Mouse (Mus musculus): ENCODE measurements at regions not wholly inside any gene's neighbourhood (a gene's known extent, or its start where the extent isn't known, plus 50 kb on each side); places are given as distances from the start of the nearest gene placed in this dataset.
A peak's percentile ranks its signal among the peaks of the same experiment; 100 is the strongest.

- no peaks in the 10 kb centered on the region for H3K9me3 ChIP-seq
- 88% methylated on average over 3 of the region's 3 CpGs for WGBS
- no peak overlapping the region for H3K4me3 ChIP-seq
- H3K4me1 ChIP-seq = no peaks in the 10 kb centered on the region
- ATAC-seq (ENCODE audit: insufficient number of reproducible peaks, insufficient read depth, low FRiP score, low TSS enrichment, low read depth) = no peak
- H3K27me3 ChIP-seq = no peaks in the 10 kb centered on the region
- no peak overlapping the region for H3K4me2 ChIP-seq
- H3K27ac ChIP-seq = no peak overlapping the region
- no peak overlapping the region for H3K9ac ChIP-seq
- H3K36me3 ChIP-seq = no peaks in the 10 kb centered on the region
These were observed 51.2 kb upstream of the Suclg2 start for GRCm38 (mm10) chr6:95769808-95770207.

- no peak overlapping the region for H3K4me3 ChIP-seq
- H3K27me3 ChIP-seq = no peaks in the 10 kb centered on the region
- WGBS = 43% methylated on average over 6 of the region's 6 CpGs
- ATAC-seq (ENCODE audit: insufficient number of reproducible peaks, insufficient read depth, low FRiP score, low TSS enrichment, low read depth) = no peak
- no peak overlapping the region for H3K4me2 ChIP-seq
- H3K9me3 ChIP-seq = no peaks in the 10 kb centered on the region
- H3K27ac ChIP-seq = no peak overlapping the region
- H3K36me3 ChIP-seq = no peaks in the 10 kb centered on the region
- no peak overlapping the region for H3K9ac ChIP-seq
- H3K4me1 ChIP-seq = 0 out of 2 replicates have a peak, but pooled peaks cover 7% of the 10 kb centered on the region
These were observed 83.1 kb upstream of the Suclg2 start for GRCm38 (mm10) chr6:95801651-95802050.

- WGBS = 52% methylated on average over 3 of the region's 3 CpGs
- 0 out of 2 replicates have a peak, but pooled peaks have one; percentile 52 for ATAC-seq (ENCODE audit: insufficient number of reproducible peaks, insufficient read depth, low FRiP score, low TSS enrichment, low read depth)
- Histone ChIP-seq H3K4me1 (no peaks in the 10 kb centered on the region), H3K4me2 (no peak overlapping the region), H3K27ac (no peak overlapping the region), H3K9me3 (no peaks in the 10 kb centered on the region), H3K4me3 (no peak overlapping the region), H3K36me3 (no peaks in the 10 kb centered on the region), H3K9ac (no peak overlapping the region), H3K27me3 (no peaks in the 10 kb centered on the region)
These were observed 122.9 kb upstream of the Suclg2 start for GRCm38 (mm10) chr6:95841502-95841901.

DNA sequence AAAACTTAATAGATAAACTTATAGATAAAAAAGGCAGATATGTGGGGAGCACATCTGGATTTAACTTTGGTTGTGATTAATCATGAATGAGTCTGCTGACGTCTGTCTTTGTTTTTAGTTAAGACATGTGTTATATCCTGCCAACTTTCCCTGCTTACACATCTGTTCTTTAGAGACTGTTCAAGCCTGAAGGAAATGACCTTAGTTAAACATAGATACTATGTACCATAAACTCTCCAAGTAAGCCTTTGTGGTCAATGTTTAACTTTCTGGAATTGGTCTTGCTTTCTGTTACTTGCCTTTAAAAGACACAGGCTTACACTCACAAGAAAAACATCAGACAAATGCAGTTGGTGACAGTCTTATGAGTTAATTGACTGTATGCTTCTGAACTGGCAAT, 127.9 kb upstream of the Suclg2 start:
- no peak overlapping the region for H3K9ac ChIP-seq

GRCm38 (mm10) chr6:95875463-95875862, 156.9 kb upstream of the Suclg2 start:
- H3K27me3 ChIP-seq = no peaks in the 10 kb centered on the region
- 83% methylated on average over 6 of the region's 6 CpGs for WGBS

More for the DNA sequence above, 127.9 kb upstream of the Suclg2 start:
- Histone ChIP-seq H3K4me3 (no peak overlapping the region), H3K27ac (no peak overlapping the region), H3K36me3 (no peaks in the 10 kb centered on the region), H3K9me3 (no peaks in the 10 kb centered on the region), H3K4me1 (no peaks in the 10 kb centered on the region), H3K4me2 (no peak overlapping the region), H3K27me3 (no peaks in the 10 kb centered on the region)
- WGBS = 24% methylated on average over 1 of the region's 1 CpGs
- ATAC-seq (ENCODE audit: insufficient number of reproducible peaks, insufficient read depth, low FRiP score, low TSS enrichment, low read depth) = no peak

DNA sequence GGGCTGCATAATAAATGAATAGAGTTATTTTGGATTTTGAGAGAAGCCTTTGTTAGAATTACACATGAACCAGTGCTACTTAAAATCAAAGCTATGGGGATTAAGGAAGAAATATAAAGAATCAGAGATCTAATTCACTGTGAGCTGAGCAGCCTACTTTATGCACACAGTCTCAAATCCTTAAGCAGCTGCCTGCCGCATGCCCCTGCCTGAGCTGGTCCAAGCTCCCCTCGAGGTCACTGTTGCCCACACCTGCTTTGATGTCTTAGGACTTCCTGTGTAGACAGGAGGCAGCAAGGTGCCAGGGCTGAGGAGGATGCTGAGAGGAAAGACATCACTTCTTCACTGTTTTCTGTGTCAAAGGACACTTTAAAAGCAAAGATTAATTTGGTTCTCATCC, 157.7 kb upstream of the Suclg2 start:
- Histone ChIP-seq H3K27ac (no peak overlapping the region), H3K4me1 (0 out of 2 replicates have a peak, but pooled peaks cover 2% of the 10 kb centered on the region), H3K4me2 (no peak overlapping the region), H3K36me3 (no peaks in the 10 kb centered on the region), H3K27me3 (no peaks in the 10 kb centered on the region), H3K9me3 (no peaks in the 10 kb centered on the region), H3K4me3 (no peak overlapping the region), H3K9ac (no peak overlapping the region)
- 39% methylated on average over 2 of the region's 2 CpGs for whole genome bisulfite sequencing
- ATAC-seq (ENCODE audit: insufficient number of reproducible peaks, insufficient read depth, low FRiP score, low TSS enrichment, low read depth) = no peak

More at GRCm38 (mm10) chr6:95875463-95875862, 156.9 kb upstream of the Suclg2 start:
- H3K9me3 ChIP-seq = no peaks in the 10 kb centered on the region
- no peak overlapping the region for H3K4me2 ChIP-seq
- no peak overlapping the region for H3K9ac ChIP-seq
- ATAC-seq (ENCODE audit: insufficient number of reproducible peaks, insufficient read depth, low FRiP score, low TSS enrichment, low read depth) = no peak
- H3K27ac ChIP-seq = no peak overlapping the region
- no peak overlapping the region for H3K4me3 ChIP-seq
- H3K4me1 ChIP-seq = 0 out of 2 replicates have a peak, but pooled peaks cover 2% of the 10 kb centered on the region
- H3K36me3 ChIP-seq = no peaks in the 10 kb centered on the region

DNA sequence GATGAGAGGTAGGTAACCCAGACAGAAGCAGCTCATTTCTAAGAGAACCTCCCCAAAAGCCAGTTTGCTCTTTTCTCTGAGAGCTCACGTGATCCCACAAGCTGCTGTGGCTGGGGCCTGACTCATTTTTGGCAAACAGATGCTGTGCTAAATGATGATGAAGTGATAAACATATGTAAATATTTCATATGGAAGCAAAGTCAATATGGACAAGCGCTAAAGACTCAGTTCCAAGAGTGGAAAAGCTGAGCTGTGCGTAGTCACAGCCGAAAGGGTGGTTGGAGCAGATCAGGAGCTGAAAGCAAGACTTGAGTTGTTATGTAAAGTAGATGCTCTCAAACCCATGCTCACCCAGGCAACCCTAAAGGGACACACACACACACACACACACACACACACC, 168.0 kb upstream of the Suclg2 start:
- Histone ChIP-seq H3K27me3 (no peaks in the 10 kb centered on the region), H3K4me1 (no peaks in the 10 kb centered on the region), H3K9ac (no peak overlapping the region), H3K4me3 (no peak overlapping the region), H3K27ac (no peak overlapping the region), H3K4me2 (no peak overlapping the region), H3K9me3 (no peaks in the 10 kb centered on the region), H3K36me3 (no peaks in the 10 kb centered on the region)
- 90% methylated on average over 4 of the region's 4 CpGs for WGBS
- ATAC-seq (ENCODE audit: insufficient number of reproducible peaks, insufficient read depth, low FRiP score, low TSS enrichment, low read depth) = no peak

DNA sequence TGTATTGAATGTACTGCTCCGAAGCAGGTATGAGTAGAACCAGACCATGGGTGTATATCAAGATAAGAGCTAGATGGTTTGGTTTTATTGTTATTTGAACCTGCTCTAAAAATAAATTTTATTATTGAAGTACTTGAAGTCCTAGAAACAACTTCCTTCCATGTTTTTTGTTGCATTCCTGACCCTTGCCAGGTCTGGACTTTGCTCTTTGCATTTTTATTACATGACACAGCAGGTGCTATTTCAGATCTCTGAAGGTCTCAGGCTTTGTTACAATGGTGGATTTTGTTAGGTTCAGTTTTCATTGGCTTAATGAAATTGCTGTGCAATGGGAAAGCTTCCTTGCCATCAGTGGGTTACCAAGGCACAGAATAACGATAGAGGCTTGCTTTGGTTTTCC, 184.0 kb upstream of the Suclg2 start:
- 74% methylated on average over 2 of the region's 2 CpGs for WGBS
- no peak for ATAC-seq (ENCODE audit: insufficient number of reproducible peaks, insufficient read depth, low FRiP score, low TSS enrichment, low read depth)
- H3K4me2 ChIP-seq = no peak overlapping the region
- no peaks in the 10 kb centered on the region for H3K4me1 ChIP-seq
- no peak overlapping the region for H3K27ac ChIP-seq
- H3K27me3 ChIP-seq = no peaks in the 10 kb centered on the region
- H3K4me3 ChIP-seq = no peak overlapping the region
- no peaks in the 10 kb centered on the region for H3K9me3 ChIP-seq
- no peaks in the 10 kb centered on the region for H3K36me3 ChIP-seq
- no peak overlapping the region for H3K9ac ChIP-seq

- Histone ChIP-seq H3K9ac (no peak overlapping the region), H3K27me3 (no peaks in the 10 kb centered on the region), H3K4me2 (no peak overlapping the region), H3K9me3 (no peaks in the 10 kb centered on the region), H3K4me1 (no peaks in the 10 kb centered on the region), H3K27ac (no peak overlapping the region), H3K36me3 (no peaks in the 10 kb centered on the region), H3K4me3 (no peak overlapping the region)
- 40% methylated on average over 10 of the region's 10 CpGs for WGBS
- no peak for ATAC-seq (ENCODE audit: insufficient number of reproducible peaks, insufficient read depth, low FRiP score, low TSS enrichment, low read depth)
These were observed 185.6 kb upstream of the Suclg2 start for GRCm38 (mm10) chr6:95904085-95904633.

DNA sequence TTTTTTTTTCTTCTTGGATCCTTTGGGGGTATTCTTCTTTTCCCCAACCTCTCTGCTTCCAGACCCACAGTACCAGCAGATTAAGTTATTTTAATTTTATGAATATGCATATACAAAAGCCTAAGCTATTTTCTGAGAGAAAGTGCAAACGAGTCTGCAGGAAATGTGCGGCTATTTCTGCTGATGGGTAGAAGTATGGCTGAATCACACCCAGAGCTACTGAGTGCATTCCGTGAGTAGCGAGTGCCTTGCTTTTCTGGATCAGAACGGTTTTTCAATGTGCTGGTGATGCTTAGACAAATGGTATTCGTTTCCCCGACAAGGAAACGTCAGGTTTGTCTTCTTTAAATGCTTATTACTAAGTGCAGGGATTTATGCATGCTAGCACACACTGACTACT, 186.5 kb upstream of the Suclg2 start:
- no peak for ATAC-seq (ENCODE audit: insufficient number of reproducible peaks, insufficient read depth, low FRiP score, low TSS enrichment, low read depth)
- WGBS = 83% methylated on average over 8 of the region's 8 CpGs
- Histone ChIP-seq H3K36me3 (no peaks in the 10 kb centered on the region), H3K9ac (no peak overlapping the region), H3K27me3 (no peaks in the 10 kb centered on the region), H3K27ac (no peak overlapping the region), H3K4me3 (no peak overlapping the region), H3K9me3 (no peaks in the 10 kb centered on the region), H3K4me1 (no peaks in the 10 kb centered on the region), H3K4me2 (no peak overlapping the region)

DNA sequence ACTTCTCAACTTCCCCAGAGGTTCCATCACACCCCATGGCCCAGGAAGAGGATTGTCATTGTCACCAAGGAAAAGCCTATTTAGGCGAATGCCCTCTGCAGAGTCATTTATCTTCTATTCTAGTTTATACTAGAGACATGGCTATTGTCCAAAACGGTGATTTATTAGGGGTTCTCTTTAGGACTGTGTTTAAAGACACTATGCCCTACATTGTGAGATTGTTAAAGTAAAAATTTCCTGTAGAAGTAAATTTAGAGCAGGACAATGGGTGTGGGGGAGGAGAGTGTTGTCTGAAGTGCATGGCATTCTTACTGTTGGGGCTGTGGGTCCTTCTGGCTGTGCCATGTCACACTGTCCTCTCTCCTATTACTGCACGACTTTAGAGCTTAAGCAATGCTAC, 191.2 kb upstream of the Fam19a1 start:
- Histone ChIP-seq H3K4me3 (no peak overlapping the region), H3K27ac (no peak overlapping the region), H3K4me1 (no peaks in the 10 kb centered on the region), H3K9ac (no peak overlapping the region), H3K4me2 (no peak overlapping the region), H3K9me3 (no peaks in the 10 kb centered on the region), H3K27me3 (no peaks in the 10 kb centered on the region), H3K36me3 (no peaks in the 10 kb centered on the region)
- ATAC-seq (ENCODE audit: insufficient number of reproducible peaks, insufficient read depth, low FRiP score, low TSS enrichment, low read depth) = no peak
- WGBS = 76% methylated on average over 3 of the region's 3 CpGs

DNA sequence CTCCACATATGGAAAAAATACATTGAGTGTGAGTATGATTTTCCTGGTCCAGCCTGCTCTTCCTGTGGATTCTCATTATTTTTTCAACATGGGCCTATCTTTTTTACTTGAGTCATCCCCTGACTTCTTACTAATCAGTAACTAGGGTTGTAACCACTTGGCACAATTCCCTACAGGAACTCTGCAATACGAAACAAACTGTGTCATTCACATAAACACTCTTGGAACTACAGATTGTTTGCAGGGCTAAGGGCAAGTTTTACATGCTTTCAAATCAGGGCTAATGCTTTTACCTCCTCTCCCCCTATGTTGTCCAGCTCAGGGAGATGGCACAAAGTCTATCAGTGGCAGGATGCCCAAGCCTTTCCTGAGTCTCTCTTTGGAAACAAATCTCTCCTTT, 178.4 kb upstream of the Fam19a1 start:
- no peak overlapping the region for H3K4me3 ChIP-seq
- no peak overlapping the region for H3K27ac ChIP-seq
- ATAC-seq (ENCODE audit: insufficient number of reproducible peaks, insufficient read depth, low FRiP score, low TSS enrichment, low read depth) = no peak
- H3K9ac ChIP-seq = no peak overlapping the region
- no peak overlapping the region for H3K4me2 ChIP-seq
- no peaks in the 10 kb centered on the region for H3K36me3 ChIP-seq
- no peaks in the 10 kb centered on the region for H3K9me3 ChIP-seq
- no peaks in the 10 kb centered on the region for H3K4me1 ChIP-seq
- 57% methylated on average over 1 of the region's 1 CpGs for WGBS
- no peaks in the 10 kb centered on the region for H3K27me3 ChIP-seq
